Mouse (Mus musculus): Measurements from ENCODE around the gene Nfib. TPM values are rescaled to one million over a fixed set of nuclear protein-coding genes. Genes with fewer than 3 reads are reported as not detected.

Nfib gene
- polyA plus RNA-seq, 1 experiment from 2014 or later = 59.0 TPM

DNA sequence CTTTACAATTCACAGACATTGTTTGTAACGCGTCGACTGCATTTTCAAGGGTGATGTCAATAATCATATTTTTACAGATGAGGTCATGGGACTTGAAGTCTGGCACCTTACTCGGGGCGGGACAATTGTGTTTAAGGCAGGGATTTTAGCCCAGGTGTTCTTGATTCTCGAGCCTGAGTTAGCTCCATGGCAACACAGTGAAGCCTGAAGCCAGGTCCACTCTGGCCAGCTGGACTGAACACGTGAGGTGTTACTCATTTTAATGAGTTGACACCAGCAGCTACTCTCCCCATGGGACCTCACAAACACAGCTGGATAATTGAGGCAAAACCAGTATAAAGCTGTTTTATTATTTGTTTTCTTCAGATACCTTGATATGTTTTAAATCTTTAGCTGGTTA lies 71.2 kb downstream of the Nfib start:
- 80% methylated on average over 7 of the region's 7 CpGs for WGBS (ENCODE audit: insufficient replicate concordance)
- Histone ChIP-seq H3K27me3 (ENCODE audit: control insufficient read depth, insufficient read depth, low read length) (no peaks in the 10 kb centered on the region), H3K36me3 (ENCODE audit: control insufficient read depth, insufficient read depth, low read length) (no peaks in the 10 kb centered on the region), H3K4me2 (no peak overlapping the region), H3K9me3 (replicated peaks; ENCODE audit: control insufficient read depth, low read length) (no peaks in the 10 kb centered on the region; the same call in 1 of the 2 replicates), H3K27ac (ENCODE audit: low read depth, low read length) (no peak overlapping the region), H3K9ac (ENCODE audit: low read depth, low read length) (no peak overlapping the region), H3K4me3 (ENCODE audit: low read depth, low read length) (no peak overlapping the region), H3K4me1 (ENCODE audit: control insufficient read depth, insufficient read depth, low read length) (no peaks in the 10 kb centered on the region)
- no peak for ATAC-seq (replicated peaks; ENCODE audit: insufficient number of reproducible peaks, low FRiP score, low TSS enrichment)

DNA sequence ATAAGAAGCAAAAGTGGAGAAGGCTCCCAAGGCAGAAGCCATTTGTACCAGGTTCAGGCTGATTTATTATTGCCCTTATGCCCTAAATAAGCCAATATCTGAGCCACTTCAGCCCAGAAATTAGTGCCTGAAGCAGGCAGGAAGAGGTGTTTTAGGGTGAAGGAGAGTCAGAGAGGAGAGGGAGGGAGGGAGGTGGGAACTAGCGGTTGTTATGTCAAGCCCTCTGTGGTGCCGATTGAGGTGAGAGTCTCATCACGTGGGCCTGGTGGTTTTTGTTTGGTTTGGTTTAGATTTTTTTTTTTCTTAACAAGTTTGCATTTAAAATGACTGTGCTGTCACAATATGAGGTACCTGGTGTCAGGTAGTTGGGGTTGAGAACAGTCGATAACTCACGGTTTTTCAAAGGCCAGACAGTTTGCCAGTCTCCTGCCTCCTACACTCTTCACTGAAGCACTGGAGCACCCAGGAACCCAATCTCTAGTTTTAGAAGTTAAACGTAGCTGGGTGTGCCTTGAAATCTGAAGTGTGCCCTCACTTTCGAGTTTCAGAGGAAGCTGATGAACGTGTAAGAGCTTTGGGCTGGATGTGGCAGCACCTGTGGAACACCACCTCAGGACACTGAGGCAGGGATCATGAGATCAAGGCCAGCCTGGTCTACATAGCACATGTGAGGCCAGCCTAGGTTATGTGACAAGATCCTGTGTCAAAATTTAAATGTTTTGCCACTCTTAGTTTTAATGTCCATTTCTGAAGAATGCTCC lies 81.1 kb downstream of the Nfib start:
- Histone ChIP-seq H3K4me3 (ENCODE audit: low read depth, low read length) (no peak overlapping the region), H3K4me2 (no peak overlapping the region), H3K9me3 (replicated peaks; ENCODE audit: control insufficient read depth, low read length) (no peaks in the 10 kb centered on the region), H3K4me1 (ENCODE audit: control insufficient read depth, insufficient read depth, low read length) (peaks cover 23% of the 10 kb centered on the region), H3K9ac (ENCODE audit: low read depth, low read length) (no peak overlapping the region), H3K27ac (ENCODE audit: low read depth, low read length) (no peak overlapping the region), H3K36me3 (ENCODE audit: control insufficient read depth, insufficient read depth, low read length) (no peaks in the 10 kb centered on the region), H3K27me3 (ENCODE audit: control insufficient read depth, insufficient read depth, low read length) (no peaks in the 10 kb centered on the region)
- no peak for ATAC-seq (replicated peaks; ENCODE audit: insufficient number of reproducible peaks, low FRiP score, low TSS enrichment)
- WGBS (ENCODE audit: insufficient replicate concordance) = 66% methylated on average over 8 of the region's 8 CpGs

DNA sequence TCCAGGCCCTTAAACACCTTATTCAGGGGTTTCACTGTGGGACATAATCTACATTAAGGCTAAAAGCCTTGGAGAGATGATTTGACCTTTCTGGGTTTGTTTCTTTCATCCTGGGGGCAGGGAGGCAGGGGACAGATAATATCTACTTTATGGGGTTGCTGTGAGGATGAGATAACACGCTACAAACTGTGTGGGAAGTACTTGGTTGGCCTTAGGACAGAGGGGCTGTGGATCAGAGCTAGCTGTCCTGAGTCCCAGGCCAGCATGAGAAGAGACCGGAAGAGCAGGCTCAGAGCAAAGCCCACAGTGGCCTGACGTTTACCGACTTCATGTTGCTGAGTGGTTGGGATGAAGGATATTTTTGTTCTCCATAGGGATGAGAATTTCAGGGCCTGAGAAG lies 81.7 kb downstream of the Nfib start:
- H3K27ac ChIP-seq (ENCODE audit: low read depth, low read length) = no peak overlapping the region
- no peaks in the 10 kb centered on the region for H3K36me3 ChIP-seq (ENCODE audit: control insufficient read depth, insufficient read depth, low read length)
- no peaks in the 10 kb centered on the region for H3K9me3 ChIP-seq (replicated peaks; ENCODE audit: control insufficient read depth, low read length)
- no peaks in the 10 kb centered on the region for H3K27me3 ChIP-seq (ENCODE audit: control insufficient read depth, insufficient read depth, low read length)
- no peak overlapping the region for H3K4me2 ChIP-seq
- no peak overlapping the region for H3K9ac ChIP-seq (ENCODE audit: low read depth, low read length)
- ATAC-seq (replicated peaks; ENCODE audit: insufficient number of reproducible peaks, low FRiP score, low TSS enrichment) = no peak
- WGBS (ENCODE audit: insufficient replicate concordance) = 52% methylated on average over 4 of the region's 4 CpGs
- H3K4me3 ChIP-seq (ENCODE audit: low read depth, low read length) = no peak overlapping the region
- peaks cover 26% of the 10 kb centered on the region for H3K4me1 ChIP-seq (ENCODE audit: control insufficient read depth, insufficient read depth, low read length)

DNA sequence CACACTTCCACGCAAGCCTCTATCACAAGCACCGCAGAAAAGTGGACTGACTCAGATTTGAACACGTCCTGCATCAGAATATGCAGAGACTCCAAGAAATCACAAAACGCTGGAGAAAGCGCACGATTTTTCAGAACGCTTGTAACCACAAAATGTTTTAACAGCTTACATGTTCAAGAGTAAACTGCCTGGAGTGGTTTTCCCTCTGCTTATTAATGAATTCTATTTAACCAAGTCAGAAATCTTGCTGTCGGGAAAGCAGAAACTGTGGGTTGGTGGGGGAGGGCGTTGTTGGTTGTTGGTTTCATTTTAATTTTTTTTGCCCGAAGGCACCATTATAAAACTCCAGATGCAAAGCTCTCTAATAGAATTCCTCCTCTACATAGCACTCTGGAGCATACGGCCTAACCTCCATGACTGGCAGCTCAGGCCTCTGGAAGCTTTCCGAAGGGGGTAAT lies 82.4 kb downstream of the Nfib start:
- Histone ChIP-seq H3K27ac (ENCODE audit: low read depth, low read length) (peak overlapping the region; percentile 88), H3K4me1 (ENCODE audit: control insufficient read depth, insufficient read depth, low read length) (peaks cover 29% of the 10 kb centered on the region), H3K36me3 (ENCODE audit: control insufficient read depth, insufficient read depth, low read length) (no peaks in the 10 kb centered on the region), H3K4me2 (no peak overlapping the region), H3K4me3 (ENCODE audit: low read depth, low read length) (no peak overlapping the region), H3K9me3 (replicated peaks; ENCODE audit: control insufficient read depth, low read length) (no peaks in the 10 kb centered on the region), H3K27me3 (ENCODE audit: control insufficient read depth, insufficient read depth, low read length) (no peaks in the 10 kb centered on the region), H3K9ac (ENCODE audit: low read depth, low read length) (peak overlapping the region; percentile 39; the same call in 1 of the 2 replicates)
- 78% methylated on average over 12 of the region's 12 CpGs for WGBS (ENCODE audit: insufficient replicate concordance)
- ATAC-seq (replicated peaks; ENCODE audit: insufficient number of reproducible peaks, low FRiP score, low TSS enrichment) = no peak

DNA sequence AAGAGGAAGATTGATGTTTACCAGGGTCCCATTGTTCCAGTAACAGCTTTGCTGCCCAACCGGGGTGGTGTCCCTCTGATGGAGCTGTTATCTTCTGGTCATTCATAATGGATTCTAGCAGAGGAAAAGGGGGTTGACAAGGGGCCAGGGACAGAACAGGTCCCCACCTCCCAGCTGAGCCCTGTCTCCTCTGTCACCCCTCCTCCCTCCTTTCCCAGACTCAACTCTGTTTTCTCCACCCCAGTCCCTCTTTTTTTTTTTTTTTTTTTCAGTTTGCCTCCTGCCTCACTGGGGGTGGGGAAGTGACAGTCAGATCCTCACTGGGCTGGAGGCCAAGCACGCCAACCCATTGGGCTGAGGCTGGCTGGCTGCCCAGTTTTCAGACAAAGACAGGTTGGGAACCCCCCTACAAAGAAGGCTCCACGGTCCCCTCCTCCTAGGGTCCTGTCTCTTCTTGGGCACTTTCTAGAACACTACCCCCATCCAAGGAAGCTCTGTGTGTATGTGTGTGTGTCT lies 83.2 kb downstream of the Nfib start:
- H3K27ac ChIP-seq (ENCODE audit: low read depth, low read length) = peak overlapping the region; percentile 88
- peaks cover 35% of the 10 kb centered on the region for H3K4me1 ChIP-seq (ENCODE audit: control insufficient read depth, insufficient read depth, low read length)
- WGBS (ENCODE audit: insufficient replicate concordance) = 1% methylated on average over 3 of the region's 3 CpGs
- no peak overlapping the region for H3K4me3 ChIP-seq (ENCODE audit: low read depth, low read length)
- H3K9ac ChIP-seq (ENCODE audit: low read depth, low read length) = peak overlapping the region; percentile 39; the same call in 1 of the 2 replicates
- no peaks in the 10 kb centered on the region for H3K27me3 ChIP-seq (ENCODE audit: control insufficient read depth, insufficient read depth, low read length)
- H3K36me3 ChIP-seq (ENCODE audit: control insufficient read depth, insufficient read depth, low read length) = no peaks in the 10 kb centered on the region
- H3K4me2 ChIP-seq = peak overlapping the region; percentile 45
- no peaks in the 10 kb centered on the region for H3K9me3 ChIP-seq (replicated peaks; ENCODE audit: control insufficient read depth, low read length)
- ATAC-seq (replicated peaks; ENCODE audit: insufficient number of reproducible peaks, low FRiP score, low TSS enrichment) = peak; percentile 83

DNA sequence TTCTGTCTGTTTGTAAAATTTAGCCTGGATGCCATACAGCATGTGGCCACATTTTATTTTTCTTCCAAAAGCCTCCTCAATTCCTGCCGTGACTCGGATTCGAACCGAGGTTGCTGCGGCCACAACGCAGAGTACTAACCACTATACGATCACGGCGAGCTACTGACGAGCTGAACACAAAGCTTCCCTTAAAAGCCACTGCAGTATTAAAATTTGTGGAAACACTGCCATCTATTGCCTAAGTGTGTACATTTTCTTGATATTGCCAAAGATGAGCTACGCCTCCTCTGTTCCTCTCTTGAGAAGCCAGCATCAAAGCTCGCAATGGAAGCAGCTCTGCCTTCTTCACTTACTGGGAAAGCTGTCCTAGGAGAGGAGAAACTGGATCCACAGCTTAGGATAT lies 86.0 kb downstream of the Nfib start:
- Histone ChIP-seq H3K4me2 (no peak overlapping the region), H3K36me3 (ENCODE audit: control insufficient read depth, insufficient read depth, low read length) (no peaks in the 10 kb centered on the region), H3K27ac (ENCODE audit: low read depth, low read length) (no peak overlapping the region), H3K27me3 (ENCODE audit: control insufficient read depth, insufficient read depth, low read length) (no peaks in the 10 kb centered on the region), H3K4me3 (ENCODE audit: low read depth, low read length) (no peak overlapping the region), H3K9ac (ENCODE audit: low read depth, low read length) (no peak overlapping the region), H3K4me1 (ENCODE audit: control insufficient read depth, insufficient read depth, low read length) (peaks cover 35% of the 10 kb centered on the region), H3K9me3 (replicated peaks; ENCODE audit: control insufficient read depth, low read length) (no peaks in the 10 kb centered on the region)
- WGBS (ENCODE audit: insufficient replicate concordance) = 57% methylated on average over 12 of the region's 12 CpGs
- no peak for ATAC-seq (replicated peaks; ENCODE audit: insufficient number of reproducible peaks, low FRiP score, low TSS enrichment)

DNA sequence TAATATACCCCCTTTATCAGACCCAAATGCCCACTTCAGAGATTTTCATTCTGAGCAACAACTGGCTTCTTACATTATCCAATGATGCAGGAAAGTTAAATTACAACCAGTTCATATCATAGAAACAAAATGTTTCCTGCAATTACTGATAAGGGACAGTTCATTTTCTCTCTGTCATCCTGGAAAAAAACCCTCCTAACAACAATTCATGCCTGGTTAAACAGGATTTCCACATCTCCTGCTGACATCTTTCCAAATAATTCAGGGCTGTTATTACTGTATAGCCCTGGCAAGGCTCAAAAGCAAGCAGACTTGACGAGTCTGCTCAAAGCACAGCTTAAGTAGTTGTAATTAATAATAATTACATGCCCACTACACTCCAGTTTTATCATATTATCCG lies 86.5 kb downstream of the Nfib start:
- H3K36me3 ChIP-seq (ENCODE audit: control insufficient read depth, insufficient read depth, low read length) = no peaks in the 10 kb centered on the region
- H3K27ac ChIP-seq (ENCODE audit: low read depth, low read length) = no peak overlapping the region
- no peaks in the 10 kb centered on the region for H3K27me3 ChIP-seq (ENCODE audit: control insufficient read depth, insufficient read depth, low read length)
- H3K9ac ChIP-seq (ENCODE audit: low read depth, low read length) = no peak overlapping the region
- WGBS (ENCODE audit: insufficient replicate concordance) = 62% methylated on average over 2 of the region's 2 CpGs
- ATAC-seq (replicated peaks; ENCODE audit: insufficient number of reproducible peaks, low FRiP score, low TSS enrichment) = no peak
- H3K4me3 ChIP-seq (ENCODE audit: low read depth, low read length) = no peak overlapping the region
- H3K9me3 ChIP-seq (replicated peaks; ENCODE audit: control insufficient read depth, low read length) = no peaks in the 10 kb centered on the region
- H3K4me2 ChIP-seq = no peak overlapping the region
- H3K4me1 ChIP-seq (ENCODE audit: control insufficient read depth, insufficient read depth, low read length) = peaks cover 35% of the 10 kb centered on the region

DNA sequence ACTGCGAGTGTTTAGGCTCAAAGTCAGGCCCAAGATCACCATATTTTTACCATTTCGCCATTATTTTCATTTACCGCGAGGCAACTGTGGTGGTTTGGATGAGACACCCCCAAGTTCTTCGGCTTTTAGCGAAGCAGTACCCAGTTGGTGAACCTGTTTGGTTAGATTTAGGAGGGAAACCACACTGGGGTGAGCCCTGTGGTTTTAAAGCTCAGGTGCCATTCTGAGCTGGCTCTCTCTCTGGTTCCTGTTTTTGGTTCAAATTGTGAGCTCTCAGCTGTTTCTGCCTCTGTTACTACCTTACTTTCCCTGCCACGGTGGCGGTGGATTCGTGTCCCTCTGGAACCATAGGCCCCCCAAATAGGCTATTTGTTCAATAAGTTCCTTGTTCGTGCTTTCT lies 88.3 kb downstream of the Nfib start:
- H3K27ac ChIP-seq (ENCODE audit: low read depth, low read length) = no peak overlapping the region
- H3K9me3 ChIP-seq (replicated peaks; ENCODE audit: control insufficient read depth, low read length) = no peaks in the 10 kb centered on the region
- no peak overlapping the region for H3K4me3 ChIP-seq (ENCODE audit: low read depth, low read length)

DNA sequence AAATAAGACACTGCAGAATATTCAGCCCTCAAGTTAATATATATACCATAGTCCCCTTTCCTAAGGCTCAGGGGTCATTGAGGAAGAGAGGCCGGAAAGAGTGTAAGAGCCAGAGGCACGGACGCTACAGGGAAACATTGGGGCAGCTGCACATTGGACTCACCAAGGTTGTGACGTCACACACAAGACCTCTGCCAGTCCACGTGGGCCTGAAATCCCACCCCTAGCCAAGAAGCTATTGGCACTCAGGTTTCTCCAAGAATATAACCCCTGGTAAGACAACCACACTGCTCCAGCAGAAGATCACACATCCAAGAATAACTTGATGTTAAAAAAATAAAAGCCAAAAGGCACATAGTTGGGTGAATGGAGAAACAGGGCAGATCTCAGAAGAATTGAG lies 89.8 kb downstream of the Nfib start:
- H3K4me2 ChIP-seq = no peak overlapping the region
- ATAC-seq (replicated peaks; ENCODE audit: insufficient number of reproducible peaks, low FRiP score, low TSS enrichment) = no peak
- no peaks in the 10 kb centered on the region for H3K27me3 ChIP-seq (ENCODE audit: control insufficient read depth, insufficient read depth, low read length)
- 83% methylated on average over 5 of the region's 5 CpGs for WGBS (ENCODE audit: insufficient replicate concordance)
- no peak overlapping the region for H3K4me3 ChIP-seq (ENCODE audit: low read depth, low read length)
- H3K9ac ChIP-seq (ENCODE audit: low read depth, low read length) = no peak overlapping the region
- no peak overlapping the region for H3K27ac ChIP-seq (ENCODE audit: low read depth, low read length)
- no peaks in the 10 kb centered on the region for H3K9me3 ChIP-seq (replicated peaks; ENCODE audit: control insufficient read depth, low read length)
- H3K4me1 ChIP-seq (ENCODE audit: control insufficient read depth, insufficient read depth, low read length) = peaks cover 12% of the 10 kb centered on the region
- no peaks in the 10 kb centered on the region for H3K36me3 ChIP-seq (ENCODE audit: control insufficient read depth, insufficient read depth, low read length)

More for the DNA sequence above, 88.3 kb downstream of the Nfib start:
- Histone ChIP-seq H3K36me3 (ENCODE audit: control insufficient read depth, insufficient read depth, low read length) (no peaks in the 10 kb centered on the region), H3K9ac (ENCODE audit: low read depth, low read length) (no peak overlapping the region), H3K4me1 (ENCODE audit: control insufficient read depth, insufficient read depth, low read length) (peaks cover 27% of the 10 kb centered on the region), H3K4me2 (no peak overlapping the region), H3K27me3 (ENCODE audit: control insufficient read depth, insufficient read depth, low read length) (no peaks in the 10 kb centered on the region)
- WGBS (ENCODE audit: insufficient replicate concordance) = 85% methylated on average over 10 of the region's 10 CpGs
- ATAC-seq (replicated peaks; ENCODE audit: insufficient number of reproducible peaks, low FRiP score, low TSS enrichment) = no peak
